Mouse (Mus musculus) embryonic facial prominence, embryonic 15.5 days (tissue): ENCODE results near the gene Plcb4. TPM values are rescaled to one million over a fixed set of nuclear protein-coding genes. Genes with fewer than 3 reads are reported as not detected.

Experiments used
- ATAC-seq: fragments of 200-750 bp; cut with Nextera tagmentation; 2 replicates; pipeline ENCODE4 v1.8.0; 2017; ENCODE audit warnings: low read depth, moderate TSS enrichment; ENCODE audit not compliant: insufficient number of reproducible peaks, low FRiP score, low TSS enrichment
- H3K27ac ChIP-seq: fragments of 300-500 bp; sonication (generic); replicated peaks from 2 replicates; pipeline ENCODE4 v1.5.1; 2015; ENCODE audit warnings: mild to moderate bottlenecking, inconsistent platforms
- H3K27me3 ChIP-seq: fragments of 300-500 bp; sonication (generic); 2 replicates; pipeline ENCODE4 v1.6.1; 2015; ENCODE audit warnings: inconsistent platforms
- H3K36me3 ChIP-seq: fragments of 300-500 bp; sonication (generic); 2 replicates; pipeline ENCODE4 v1.6.1; 2015; ENCODE audit warnings: mild to moderate bottlenecking, inconsistent platforms
- H3K4me1 ChIP-seq: fragments of 300-500 bp; sonication (generic); 2 replicates; pipeline ENCODE4 v1.6.1; 2015; ENCODE audit warnings: inconsistent platforms
- H3K4me2 ChIP-seq: fragments of 300-500 bp; sonication (generic); replicated peaks from 2 replicates; pipeline ENCODE4 v1.6.1; 2015; ENCODE audit warnings: mild to moderate bottlenecking, inconsistent platforms
- H3K4me3 ChIP-seq: fragments of 300-500 bp; sonication (generic); replicated peaks from 2 replicates; pipeline ENCODE4 v1.5.1; 2015; ENCODE audit warnings: mild to moderate bottlenecking, inconsistent platforms
- H3K9ac ChIP-seq: fragments of 300-500 bp; sonication (generic); 2 replicates; pipeline ENCODE4 v1.6.1; 2015; ENCODE audit warnings: inconsistent platforms
- H3K9me3 ChIP-seq: fragments of 300-500 bp; sonication (generic); replicated peaks from 2 replicates; pipeline ENCODE4 v1.6.1; 2016; ENCODE audit warnings: inconsistent platforms
- WGBS: fragments of 180-500 bp; shearing (Covaris S2); methylation state at CpG from one replicate; pipeline ENCODE4 v1.1.7; 2015; 5-methylcytosine and 5-hydroxymethylcytosine counted together
- polyA plus RNA-seq: library from polyadenylated mRNA; unstranded; fragments of >200 nt; fragmentation: Nextera tagmentation; extraction: Ambion mirVana; gene quantifications from 2 replicates; pipeline ENCODE4 v1.2.1, GENCODE M21; 2015

The Plcb4 gene
- polyA plus RNA-seq, 1 experiment from 2014 or later = 20.6 TPM

GRCm38 (mm10) chr2:135717232-135718134 is 58.7 kb downstream of the Plcb4 start:
- no peaks in the 10 kb centered on the region for H3K9me3 ChIP-seq
- H3K4me3 ChIP-seq = 0 out of 2 replicates have a peak overlapping the region, but pooled peaks have one; percentile 7
- peak overlapping the region; percentile 40 for H3K4me2 ChIP-seq
- 22% methylated on average over 16 of the region's 16 CpGs for WGBS
- H3K27ac ChIP-seq = no peak overlapping the region
- no peak for ATAC-seq
- H3K4me1 ChIP-seq = peaks cover 7% of the 10 kb centered on the region
- no peaks in the 10 kb centered on the region for H3K27me3 ChIP-seq
- no peak overlapping the region for H3K9ac ChIP-seq
- no peaks in the 10 kb centered on the region for H3K36me3 ChIP-seq

GRCm38 (mm10) chr2:135722109-135722508 is 63.3 kb downstream of the Plcb4 start:
- H3K9ac ChIP-seq = no peak overlapping the region
- no peaks in the 10 kb centered on the region for H3K36me3 ChIP-seq
- ATAC-seq = no peak
- H3K9me3 ChIP-seq = no peaks in the 10 kb centered on the region
- no peak overlapping the region for H3K4me2 ChIP-seq
- H3K27me3 ChIP-seq = no peaks in the 10 kb centered on the region
- H3K4me3 ChIP-seq = no peak overlapping the region
- H3K4me1 ChIP-seq = peaks cover 7% of the 10 kb centered on the region
- H3K27ac ChIP-seq = no peak overlapping the region
- WGBS = 71% methylated on average over 5 of the region's 5 CpGs

DNA sequence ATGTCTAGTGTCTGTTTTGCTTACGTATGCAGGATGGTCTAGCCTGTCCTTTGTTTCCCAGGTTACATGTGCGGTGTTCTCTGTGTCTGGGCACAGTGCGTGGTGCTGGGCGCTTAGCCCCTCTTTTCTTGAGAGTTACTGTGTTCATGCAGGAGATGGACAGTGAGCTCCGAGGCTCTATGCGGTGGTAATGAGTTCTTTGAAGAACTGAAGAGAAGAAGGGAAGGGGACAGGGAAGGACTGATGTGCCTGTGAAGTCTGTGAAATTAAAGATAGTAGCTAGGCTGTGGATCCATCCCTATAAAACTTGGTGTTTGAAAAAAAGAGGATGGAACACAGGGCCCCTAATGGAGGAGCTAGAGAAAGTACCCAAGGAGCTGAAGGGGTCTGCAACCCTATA is 64.6 kb downstream of the Plcb4 start:
- no peaks in the 10 kb centered on the region for H3K9me3 ChIP-seq
- H3K4me2 ChIP-seq = no peak overlapping the region
- no peak overlapping the region for H3K27ac ChIP-seq
- H3K9ac ChIP-seq = no peak overlapping the region
- H3K4me3 ChIP-seq = no peak overlapping the region
- ATAC-seq = no peak
- no peaks in the 10 kb centered on the region for H3K36me3 ChIP-seq
- WGBS = 93% methylated on average over 6 of the region's 6 CpGs
- H3K27me3 ChIP-seq = no peaks in the 10 kb centered on the region
- no peaks in the 10 kb centered on the region for H3K4me1 ChIP-seq

GRCm38 (mm10) chr2:135724489-135724888 is 65.7 kb downstream of the Plcb4 start:
- WGBS = 69% methylated on average over 10 of the region's 10 CpGs
- H3K4me1 ChIP-seq = no peaks in the 10 kb centered on the region
- ATAC-seq = no peak
- peak overlapping the region; percentile 21; the same call in 1 of the 2 replicates for H3K4me3 ChIP-seq
- no peaks in the 10 kb centered on the region for H3K9me3 ChIP-seq
- H3K27me3 ChIP-seq = no peaks in the 10 kb centered on the region
- H3K27ac ChIP-seq = peak overlapping the region; percentile 39; the same call in 1 of the 2 replicates
- H3K36me3 ChIP-seq = no peaks in the 10 kb centered on the region
- H3K4me2 ChIP-seq = no peak overlapping the region
- no peak overlapping the region for H3K9ac ChIP-seq

DNA sequence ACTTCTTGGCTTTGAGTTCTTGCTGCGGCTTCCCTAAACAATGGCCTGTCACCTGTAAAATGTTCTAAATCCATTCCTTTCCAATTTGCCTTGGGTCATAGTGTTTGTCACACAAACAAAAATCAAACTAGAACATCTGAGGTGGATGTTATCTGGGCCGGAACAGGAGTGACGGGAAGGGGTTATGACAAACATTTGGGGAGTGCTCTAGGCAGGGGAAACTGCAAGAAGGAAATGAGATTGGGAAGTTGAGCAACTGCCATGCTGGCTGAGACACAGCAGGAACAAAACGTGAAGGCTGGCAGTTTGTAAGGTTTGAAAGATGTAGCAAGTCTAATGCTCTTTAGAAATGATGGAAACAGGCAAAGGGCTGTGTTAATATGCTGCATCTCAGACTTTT is 66.6 kb downstream of the Plcb4 start:
- no peaks in the 10 kb centered on the region for H3K9me3 ChIP-seq
- H3K27me3 ChIP-seq = no peaks in the 10 kb centered on the region
- 67% methylated on average over 4 of the region's 4 CpGs for WGBS
- no peak for ATAC-seq
- H3K9ac ChIP-seq = no peak overlapping the region
- H3K27ac ChIP-seq = no peak overlapping the region
- no peaks in the 10 kb centered on the region for H3K4me1 ChIP-seq
- no peak overlapping the region for H3K4me3 ChIP-seq
- no peak overlapping the region for H3K4me2 ChIP-seq
- H3K36me3 ChIP-seq = no peaks in the 10 kb centered on the region

DNA sequence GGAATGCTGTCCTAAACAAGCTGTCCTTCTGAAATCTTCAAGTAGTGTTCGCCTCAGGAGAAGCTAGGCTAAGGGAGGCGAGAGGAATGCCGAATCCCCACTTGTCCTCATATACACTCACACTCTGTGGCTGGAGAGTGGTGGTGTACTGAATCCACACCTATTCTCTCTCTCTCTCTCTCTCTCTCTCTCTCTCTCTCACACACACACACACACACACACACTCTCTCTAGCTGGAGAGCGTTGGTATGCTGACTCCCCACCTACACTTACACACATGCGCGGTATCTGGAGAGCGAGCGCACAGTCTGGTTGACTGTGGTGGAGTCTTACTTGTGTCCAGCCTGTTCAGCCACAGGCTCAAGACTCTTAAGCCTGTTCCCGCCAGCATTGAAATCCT is 68.3 kb downstream of the Plcb4 start:
- Histone ChIP-seq H3K4me2 (no peak overlapping the region), H3K27me3 (no peaks in the 10 kb centered on the region), H3K4me3 (no peak overlapping the region), H3K27ac (no peak overlapping the region), H3K9ac (no peak overlapping the region), H3K9me3 (no peaks in the 10 kb centered on the region), H3K4me1 (no peaks in the 10 kb centered on the region), H3K36me3 (no peaks in the 10 kb centered on the region)
- 77% methylated on average over 9 of the region's 9 CpGs for WGBS
- no peak for ATAC-seq

DNA sequence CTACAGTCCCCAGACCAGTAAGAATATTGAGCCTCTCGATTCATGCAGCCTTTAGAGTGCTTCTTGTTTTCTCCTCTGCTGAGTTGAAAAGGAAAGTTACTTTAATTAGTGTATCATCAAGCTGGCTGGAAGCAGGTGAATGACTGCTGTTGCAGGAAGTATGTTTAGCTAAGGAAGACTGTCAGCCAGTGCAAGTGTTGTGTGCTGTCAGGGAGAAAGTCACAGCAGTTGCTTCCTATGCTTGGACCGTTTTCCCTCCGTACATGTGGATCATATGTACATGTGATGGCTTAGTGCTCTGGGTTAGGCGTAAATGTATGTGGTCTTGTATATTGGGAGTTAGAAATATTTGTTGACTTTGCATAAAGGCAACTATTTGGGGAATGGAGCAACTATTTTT is 69.1 kb downstream of the Plcb4 start:
- H3K27me3 ChIP-seq = no peaks in the 10 kb centered on the region
- ATAC-seq = no peak
- no peaks in the 10 kb centered on the region for H3K36me3 ChIP-seq
- H3K4me3 ChIP-seq = no peak overlapping the region
- H3K9ac ChIP-seq = no peak overlapping the region
- H3K9me3 ChIP-seq = no peaks in the 10 kb centered on the region
- H3K27ac ChIP-seq = no peak overlapping the region
- 71% methylated on average over 4 of the region's 4 CpGs for WGBS
- H3K4me2 ChIP-seq = no peak overlapping the region
- H3K4me1 ChIP-seq = no peaks in the 10 kb centered on the region

- Histone ChIP-seq H3K9ac (no peak overlapping the region), H3K27ac (no peak overlapping the region), H3K4me2 (no peak overlapping the region), H3K4me3 (no peak overlapping the region), H3K36me3 (no peaks in the 10 kb centered on the region), H3K9me3 (no peaks in the 10 kb centered on the region), H3K4me1 (peaks cover 4% of the 10 kb centered on the region; the same call in 1 of the 2 replicates), H3K27me3 (no peaks in the 10 kb centered on the region)
- WGBS = 66% methylated on average over 6 of the region's 6 CpGs
- no peak for ATAC-seq
Observed at GRCm38 (mm10) chr2:135731591-135731990, 72.8 kb downstream of the Plcb4 start.

GRCm38 (mm10) chr2:135732651-135733050 is 73.8 kb downstream of the Plcb4 start:
- H3K27ac ChIP-seq = no peak overlapping the region
- H3K4me1 ChIP-seq = peaks cover 4% of the 10 kb centered on the region; the same call in 1 of the 2 replicates
- no peaks in the 10 kb centered on the region for H3K27me3 ChIP-seq
- no peaks in the 10 kb centered on the region for H3K9me3 ChIP-seq
- no peaks in the 10 kb centered on the region for H3K36me3 ChIP-seq
- no peak for ATAC-seq
- H3K4me2 ChIP-seq = no peak overlapping the region
- WGBS = 73% methylated on average over 4 of the region's 4 CpGs
- H3K9ac ChIP-seq = no peak overlapping the region
- no peak overlapping the region for H3K4me3 ChIP-seq

GRCm38 (mm10) chr2:135733926-135734510 is 75.2 kb downstream of the Plcb4 start:
- Histone ChIP-seq H3K27me3 (no peaks in the 10 kb centered on the region), H3K4me3 (no peak overlapping the region), H3K9ac (no peak overlapping the region), H3K36me3 (no peaks in the 10 kb centered on the region), H3K4me2 (no peak overlapping the region), H3K27ac (no peak overlapping the region), H3K9me3 (no peaks in the 10 kb centered on the region), H3K4me1 (peaks cover 4% of the 10 kb centered on the region; the same call in 1 of the 2 replicates)
- ATAC-seq = no peak
- WGBS = 49% methylated on average over 10 of the region's 10 CpGs

GRCm38 (mm10) chr2:135737506-135737905 is 78.7 kb downstream of the Plcb4 start:
- H3K9me3 ChIP-seq = no peaks in the 10 kb centered on the region
- H3K4me2 ChIP-seq = no peak overlapping the region
- H3K4me1 ChIP-seq = peaks cover 4% of the 10 kb centered on the region; the same call in 1 of the 2 replicates
- no peak overlapping the region for H3K27ac ChIP-seq
- H3K36me3 ChIP-seq = no peaks in the 10 kb centered on the region
- no peak overlapping the region for H3K4me3 ChIP-seq
- 59% methylated on average over 9 of the region's 9 CpGs for WGBS
- no peaks in the 10 kb centered on the region for H3K27me3 ChIP-seq
- H3K9ac ChIP-seq = no peak overlapping the region
- ATAC-seq = 0 out of 2 replicates have a peak, but pooled peaks have one; percentile 59
